In genomic region chr8:122951456-122951855, GRCm38 (mm10) we compare ENCODE assay signal across 8 mouse cellular contexts.
"Had no signal": no experiment of that assay in that cellular context is flagged by ENCODE, and none has a peak within 500 bp of the region (broad histone marks: within the 10 kb centered on the region; RNA-seq: fewer than 3 reads in every experiment).

No protein-coding gene starts in this region.

- DNase-seq: kidney, adult 8-10 months; kidney, postnatal 10 days; kidney, postnatal 4 days; liver; liver, embryonic 13.5 days; liver, postnatal 0 days; lung, postnatal 36 days; right cerebral cortex, postnatal 25 days had no signal
